ENCODE assay signal across 8 mouse cellular contexts in genomic region chr10:81596611-81597010, GRCm38 (mm10). TPM values are rescaled to one million over a fixed set of nuclear protein-coding genes. Genes with fewer than 3 reads are reported as not detected.
DNase-seq lines count a peak whose midpoint lies in the region; ATAC-seq and TF ChIP-seq lines count a peak whose summit lies in the region.

No protein-coding gene starts in this region.

- no peak for ATAC-seq in embryonic facial prominence, embryonic 12.5 days (ENCODE audit: insufficient number of reproducible peaks, insufficient read depth, low FRiP score, low TSS enrichment)
- ATAC-seq in heart, postnatal 0 days (ENCODE audit: insufficient read depth, low read depth), result no peak
- ATAC-seq in liver, embryonic 16.5 days (ENCODE audit: low read depth), result no peak

- DNase-seq in layer of hippocampus, adult 2 months (ENCODE audit: low spot score in 2 of 2), result no peak
- no peak for DNase-seq in layer of hippocampus, adult 11-12 months (ENCODE audit: low spot score)
- no peak for DNase-seq in heart, postnatal 0 days (ENCODE audit: low spot score)
- no peak for DNase-seq in spleen, adult 18-20 months
- DNase-seq in cerebellum, postnatal 36 days, result no peak

- WGBS in embryonic facial prominence, embryonic 12.5 days, result 3% methylated on average over 10 of the region's 10 CpGs
- 5% methylated on average over 10 of the region's 10 CpGs for WGBS in heart, postnatal 0 days
- WGBS in liver, embryonic 16.5 days (ENCODE audit: insufficient replicate concordance), result 9% methylated on average over 10 of the region's 10 CpGs
- WGBS in small intestine, adult 2 months, result 59% methylated on average over 10 of the region's 10 CpGs

- H3K4me2 ChIP-seq in embryonic facial prominence, embryonic 12.5 days (replicated peaks), result peak overlapping the region; percentile 37
- H3K4me2 ChIP-seq in heart, postnatal 0 days (ENCODE audit: low read depth, low read length), result peak overlapping the region; percentile 56
- H3K4me2 ChIP-seq in liver, embryonic 16.5 days (ENCODE audit: low read depth, low read length), result peak overlapping the region; percentile 49

- no peaks in the 10 kb centered on the region for H3K36me3 ChIP-seq in embryonic facial prominence, embryonic 12.5 days
- no peaks in the 10 kb centered on the region for H3K36me3 ChIP-seq in heart, postnatal 0 days (replicated peaks; ENCODE audit: control insufficient read depth, insufficient read depth, low read length)
- no peaks in the 10 kb centered on the region for H3K36me3 ChIP-seq in liver, embryonic 16.5 days (ENCODE audit: control insufficient read depth, insufficient read depth)
- no peaks in the 10 kb centered on the region for H3K36me3 ChIP-seq in small intestine, adult 2 months (ENCODE audit: control insufficient read depth, insufficient read depth, low read length)

- no peak for TF ChIP-seq CTCF in layer of hippocampus, adult 2 months (conservative IDR thresholded peaks at IDR 0.05)
- no peak for TF ChIP-seq CTCF in heart, postnatal 0 days (IDR thresholded peaks at IDR 0.05; ENCODE audit: low read depth)
- TF ChIP-seq CTCF in small intestine, adult 2 months (IDR thresholded peaks at IDR 0.05; ENCODE audit: extremely low read depth, insufficient read length, insufficient replicate concordance, low read depth, low read length), result no peak

- no peaks in the 10 kb centered on the region for H3K9me3 ChIP-seq in embryonic facial prominence, embryonic 12.5 days
- no peaks in the 10 kb centered on the region for H3K9me3 ChIP-seq in heart, postnatal 0 days (replicated peaks; ENCODE audit: control insufficient read depth, low read length)
- H3K9me3 ChIP-seq in liver, embryonic 16.5 days (replicated peaks; ENCODE audit: control insufficient read depth, low read length), result no peaks in the 10 kb centered on the region

- no peak for TF ChIP-seq EP300 in heart, postnatal 0 days (IDR thresholded peaks at IDR 0.05; ENCODE audit: low read depth)

- peaks cover 48% of the 10 kb centered on the region for H3K4me1 ChIP-seq in embryonic facial prominence, embryonic 12.5 days
- H3K4me1 ChIP-seq in heart, postnatal 0 days (ENCODE audit: control insufficient read depth, insufficient read depth), result peaks cover 43% of the 10 kb centered on the region
- H3K4me1 ChIP-seq in liver, embryonic 16.5 days (ENCODE audit: control insufficient read depth, low read depth, low read length), result peaks cover 26% of the 10 kb centered on the region
- H3K4me1 ChIP-seq in small intestine, adult 2 months (ENCODE audit: control insufficient read depth, insufficient read depth, insufficient read length, low read length), result peaks cover 18% of the 10 kb centered on the region

- TF ChIP-seq POLR2A in small intestine, adult 2 months (IDR thresholded peaks at IDR 0.05; ENCODE audit: low read depth, low read length), result no peak

- no peak overlapping the region; the same call in 1 of the 2 replicates for H3K4me3 ChIP-seq in layer of hippocampus, adult 2 months
- peak overlapping the region; percentile 2; the same call in 1 of the 2 replicates for H3K4me3 ChIP-seq in embryonic facial prominence, embryonic 12.5 days
- peak overlapping the region; percentile 36 for H3K4me3 ChIP-seq in heart, postnatal 0 days (ENCODE audit: low read depth, low read length)
- H3K4me3 ChIP-seq in liver, embryonic 16.5 days (ENCODE audit: low read depth, low read length), result peak overlapping the region; percentile 18; the same call in 1 of the 2 replicates
- peak overlapping the region; percentile 12; the same call in 1 of the 2 replicates for H3K4me3 ChIP-seq in small intestine, adult 2 months (ENCODE audit: low read depth, low read length)

- H3K9ac ChIP-seq in embryonic facial prominence, embryonic 12.5 days, result 0 out of 2 replicates have a peak overlapping the region, but pooled peaks have one; percentile 15
- H3K9ac ChIP-seq in heart, postnatal 0 days (replicated peaks; ENCODE audit: low read depth, low read length), result 0 out of 2 replicates have a peak overlapping the region, but pooled peaks have one; percentile 25
- no peak overlapping the region for H3K9ac ChIP-seq in liver, embryonic 16.5 days (ENCODE audit: low read depth, low read length)

- H3K27me3 ChIP-seq in embryonic facial prominence, embryonic 12.5 days, result peaks cover 16% of the 10 kb centered on the region
- H3K27me3 ChIP-seq in heart, postnatal 0 days (ENCODE audit: control insufficient read depth, insufficient read depth, low read length), result 0 out of 2 replicates have a peak, but pooled peaks cover 8% of the 10 kb centered on the region
- peaks cover 29% of the 10 kb centered on the region for H3K27me3 ChIP-seq in liver, embryonic 16.5 days (ENCODE audit: control insufficient read depth, insufficient read depth, low read depth, low read length)
- H3K27me3 ChIP-seq in small intestine, adult 2 months (ENCODE audit: control insufficient read depth, insufficient read depth, low read length), result no peaks in the 10 kb centered on the region

- 0 out of 2 replicates have a peak overlapping the region, but pooled peaks have one; percentile 39 for H3K27ac ChIP-seq in layer of hippocampus, adult 2 months
- peak overlapping the region; percentile 88 for H3K27ac ChIP-seq in embryonic facial prominence, embryonic 12.5 days
- H3K27ac ChIP-seq in heart, postnatal 0 days (ENCODE audit: low read depth), result peak overlapping the region; percentile 68
- no peak overlapping the region for H3K27ac ChIP-seq in liver, embryonic 16.5 days (ENCODE audit: low read length)
- no peak overlapping the region for H3K27ac ChIP-seq in small intestine, adult 2 months (ENCODE audit: insufficient read depth, low read depth, low read length)

RNA-seq across cellular contexts. Expression of gene Tle6, which starts 4.3 kb away (rescaled TPM):
- 1 to 10 TPM; 4.1 to 5.0 TPM for total RNA-seq in layer of hippocampus, adult 2 months (2021)
- polyA plus RNA-seq in embryonic facial prominence, embryonic 12.5 days (2016; fragmentation: Nextera tagmentation; extraction: Ambion mirVana), result 14.4 and 16.2 TPM in 2 replicates
- total RNA-seq in heart, postnatal 0 days (2014; rRNA removed; ENCODE audit: low replicate concordance), result 18.6 and 41.4 TPM in 2 replicates
- 19.3 and 23.1 TPM in 2 replicates for polyA plus RNA-seq in heart, postnatal 0 days (2015; fragmentation: Nextera tagmentation; extraction: Ambion mirVana)
- 3.5 and 4.5 TPM in 2 replicates for polyA plus RNA-seq in liver, embryonic 16.5 days (2015; fragmentation: Nextera tagmentation; extraction: Ambion mirVana)
- polyA plus RNA-seq in small intestine, adult 2 months (2012; rRNA removed), result 7.3 and 34.4 TPM in 2 replicates

RNA-seq across cellular contexts. Expression of gene BC025920, which starts 9.5 kb away (rescaled TPM):
- 1 to 10 TPM; 4.2 to 5.0 TPM for total RNA-seq in layer of hippocampus, adult 2 months (2021)
- 1.6 and 1.7 TPM in 2 replicates for polyA plus RNA-seq in embryonic facial prominence, embryonic 12.5 days (2016; fragmentation: Nextera tagmentation; extraction: Ambion mirVana)
- total RNA-seq in heart, postnatal 0 days (2014; rRNA removed; ENCODE audit: low replicate concordance), result 1.7 and 2.7 TPM in 2 replicates
- polyA plus RNA-seq in heart, postnatal 0 days (2015; fragmentation: Nextera tagmentation; extraction: Ambion mirVana), result 0.38 and 0.44 TPM in 2 replicates
- polyA plus RNA-seq in liver, embryonic 16.5 days (2015; fragmentation: Nextera tagmentation; extraction: Ambion mirVana), result 0.35 and 0.36 TPM in 2 replicates
- polyA plus RNA-seq in small intestine, adult 2 months (2012; rRNA removed), result 0.33 and 0.58 TPM in 2 replicates

RNA-seq across cellular contexts. Expression of gene Tle2, which starts 22.2 kb away (rescaled TPM):
- total RNA-seq in layer of hippocampus, adult 2 months (2021), result 10 to 100 TPM; 34.0 to 46.8 TPM
- polyA plus RNA-seq in embryonic facial prominence, embryonic 12.5 days (2016; fragmentation: Nextera tagmentation; extraction: Ambion mirVana), result 59.2 and 71.1 TPM in 2 replicates
- 6.8 and 10.4 TPM in 2 replicates for total RNA-seq in heart, postnatal 0 days (2014; rRNA removed; ENCODE audit: low replicate concordance)
- polyA plus RNA-seq in heart, postnatal 0 days (2015; fragmentation: Nextera tagmentation; extraction: Ambion mirVana), result 11.1 and 11.9 TPM in 2 replicates
- polyA plus RNA-seq in liver, embryonic 16.5 days (2015; fragmentation: Nextera tagmentation; extraction: Ambion mirVana), result 1.8 and 2.7 TPM in 2 replicates
- 17.8 and 20.4 TPM in 2 replicates for polyA plus RNA-seq in small intestine, adult 2 months (2012; rRNA removed)

RNA-seq across cellular contexts. Expression of gene Sirt6, which starts 31.0 kb away (rescaled TPM):
- 10 to 100 TPM; 29.7 to 31.4 TPM for total RNA-seq in layer of hippocampus, adult 2 months (2021)
- 55.1 and 55.5 TPM in 2 replicates for polyA plus RNA-seq in embryonic facial prominence, embryonic 12.5 days (2016; fragmentation: Nextera tagmentation; extraction: Ambion mirVana)
- total RNA-seq in heart, postnatal 0 days (2014; rRNA removed; ENCODE audit: low replicate concordance), result 10.9 and 24.7 TPM in 2 replicates
- polyA plus RNA-seq in heart, postnatal 0 days (2015; fragmentation: Nextera tagmentation; extraction: Ambion mirVana), result 16.2 and 16.6 TPM in 2 replicates
- polyA plus RNA-seq in liver, embryonic 16.5 days (2015; fragmentation: Nextera tagmentation; extraction: Ambion mirVana), result 6.9 and 8.1 TPM in 2 replicates
- 16.4 and 34.7 TPM in 2 replicates for polyA plus RNA-seq in small intestine, adult 2 months (2012; rRNA removed)

RNA-seq across cellular contexts. Expression of gene Ankrd24, which starts 31.7 kb away (rescaled TPM):
- total RNA-seq in layer of hippocampus, adult 2 months (2021), result 10 to 100 TPM; 33.6 to 38.6 TPM
- 12.2 and 13.5 TPM in 2 replicates for polyA plus RNA-seq in embryonic facial prominence, embryonic 12.5 days (2016; fragmentation: Nextera tagmentation; extraction: Ambion mirVana)
- total RNA-seq in heart, postnatal 0 days (2014; rRNA removed; ENCODE audit: low replicate concordance), result 48.5 and 54.5 TPM in 2 replicates
- 8.9 and 9.1 TPM in 2 replicates for polyA plus RNA-seq in heart, postnatal 0 days (2015; fragmentation: Nextera tagmentation; extraction: Ambion mirVana)
- polyA plus RNA-seq in liver, embryonic 16.5 days (2015; fragmentation: Nextera tagmentation; extraction: Ambion mirVana), result 2.1 and 2.4 TPM in 2 replicates
- 11.3 and 24.2 TPM in 2 replicates for polyA plus RNA-seq in small intestine, adult 2 months (2012; rRNA removed)

Comparison
In these comparisons a context has a peak if more than half of its experiments do, and no peak if none do; other contexts are left out.
1. H3K27ac ChIP-seq: peak in layer of hippocampus, adult 2 months (single experiment), embryonic facial prominence, embryonic 12.5 days (single experiment) and heart, postnatal 0 days (single experiment); none in liver, embryonic 16.5 days (single experiment) and small intestine, adult 2 months (single experiment).
2. Peak in every context shown above with its lines, with median percentiles within 50 percentile points of each other: H3K4me2 ChIP-seq.